13 mouse cellular contexts compared by ENCODE assay signal in genomic region chr13:52078561-52078960, GRCm38 (mm10).
A peak's percentile ranks its signal among the peaks of the same experiment; 100 is the strongest.
DNase-seq lines count a peak whose midpoint lies in the region; ATAC-seq lines count a peak whose summit lies in the region.
"Had no signal": no experiment of that assay in that cellular context is flagged by ENCODE, and none has a peak within 500 bp of the region (broad histone marks: within the 10 kb centered on the region; RNA-seq: fewer than 3 reads in every experiment).

No protein-coding gene starts in this region.

- no peak overlapping the region for H3K9ac ChIP-seq in intestine, embryonic 15.5 days
- H3K9ac ChIP-seq: limb, embryonic 13.5 days had no signal

- no peak overlapping the region for H3K4me3 ChIP-seq in heart, embryonic 10.5 days
- H3K4me3 ChIP-seq in intestine, embryonic 15.5 days (replicated peaks), result no peak overlapping the region
- H3K4me3 ChIP-seq: limb, embryonic 13.5 days had no signal

- DNase-seq in heart, embryonic 10.5 days (ENCODE audit: low spot score), result no peak
- DNase-seq in heart, postnatal 14 days, result no peak
- peak; percentile 76 for DNase-seq in splenic B cell, adult 2 months (ENCODE audit: low read depth, low spot score)
- no peak for DNase-seq in left cerebral cortex, adult 9 months (ENCODE audit: low spot score in 2 of 2)
- no peak for DNase-seq in kidney, adult 8-10 months
- DNase-seq in kidney, postnatal 36 days, result no peak
- DNase-seq: adrenal gland, postnatal 36 days; embryo, embryonic 11 days; midbrain, embryonic 14.5 days had no signal

- no peaks in the 10 kb centered on the region for H3K9me3 ChIP-seq in heart, embryonic 10.5 days
- H3K9me3 ChIP-seq in intestine, embryonic 15.5 days, result no peaks in the 10 kb centered on the region
- H3K9me3 ChIP-seq: limb, embryonic 13.5 days had no signal

- H3K36me3 ChIP-seq in heart, embryonic 10.5 days, result no peaks in the 10 kb centered on the region
- no peaks in the 10 kb centered on the region for H3K36me3 ChIP-seq in intestine, embryonic 15.5 days
- H3K36me3 ChIP-seq in splenic B cell, adult 2 months (ENCODE audit: control insufficient read depth, insufficient read depth, low read length, poor library complexity, severe bottlenecking), result no peaks in the 10 kb centered on the region
- H3K36me3 ChIP-seq: limb, embryonic 13.5 days had no signal

- H3K27me3 ChIP-seq in heart, embryonic 10.5 days (ENCODE audit: insufficient read depth, poor library complexity, severe bottlenecking), result 0 out of 2 replicates have a peak, but pooled peaks cover 3% of the 10 kb centered on the region
- no peaks in the 10 kb centered on the region for H3K27me3 ChIP-seq in intestine, embryonic 15.5 days (replicated peaks)
- H3K27me3 ChIP-seq in splenic B cell, adult 2 months (ENCODE audit: control insufficient read depth, insufficient read depth, low read length, poor library complexity, severe bottlenecking), result no peaks in the 10 kb centered on the region
- H3K27me3 ChIP-seq: limb, embryonic 13.5 days had no signal

- H3K4me2 ChIP-seq in intestine, embryonic 15.5 days (replicated peaks), result no peak overlapping the region
- H3K4me2 ChIP-seq: limb, embryonic 13.5 days had no signal

- peaks cover 60% of the 10 kb centered on the region for H3K4me1 ChIP-seq in heart, embryonic 10.5 days
- peaks cover 16% of the 10 kb centered on the region; the same call in 1 of the 2 replicates for H3K4me1 ChIP-seq in intestine, embryonic 15.5 days (replicated peaks)

- H3K27ac ChIP-seq in heart, embryonic 10.5 days, result peak overlapping the region; percentile 87
- H3K27ac ChIP-seq in intestine, embryonic 15.5 days, result peak overlapping the region; percentile 64; the same call in 1 of the 2 replicates
- H3K27ac ChIP-seq: kidney, postnatal 0 days had no signal

- 64% methylated on average over 6 of the region's 6 CpGs for WGBS in heart, embryonic 10.5 days
- WGBS in intestine, embryonic 15.5 days, result 59% methylated on average over 6 of the region's 6 CpGs

- peak; percentile 89 for ATAC-seq in activated CD4-positive, CD25-positive, alpha-beta regulatory T cell, adult 4 months
- ATAC-seq in intestine, embryonic 15.5 days, result 0 out of 2 replicates have a peak, but pooled peaks have one; percentile 26

- intact Hi-C loops in heart, postnatal 14 days (cut with DNase I), result loop anchor here (2.0 to 5.0 kb wide), 2 partner anchors 101 to 232 kb away; partner anchors contain the start of gene Gadd45g
